Mouse (Mus musculus): ENCODE results near the gene Cdc34. TPM values are rescaled to one million over a fixed set of nuclear protein-coding genes. Genes with fewer than 3 reads are reported as not detected.

Gene Cdc34
- polyA plus RNA-seq (2012), result 540 and 646 TPM in 2 replicates

GRCm38 (mm10) chr10:79681591-79682245 lies at the start of gene Cdc34:
Cdc34 (plus strand) TSS chr10:79682195.
- no peak for TF ChIP-seq GATA1 (IDR thresholded peaks at IDR 0.05; ENCODE audit: low read length)

GRCm38 (mm10) chr10:79633006-79633777 lies 48.8 kb upstream of the Cdc34 start:
- no peak for TF ChIP-seq GATA1 (IDR thresholded peaks at IDR 0.05; ENCODE audit: low read length)

GRCm38 (mm10) chr10:79636287-79636686 lies 45.7 kb upstream of the Cdc34 start:
- no peak for TF ChIP-seq GATA1 (IDR thresholded peaks at IDR 0.05; ENCODE audit: low read length)

GRCm38 (mm10) chr10:79637128-79638110 lies 44.6 kb upstream of the Cdc34 start, which contains the start of gene Shc2:
Shc2 (minus strand) TSS chr10:79637918.
- TF ChIP-seq GATA1 (IDR thresholded peaks at IDR 0.05; ENCODE audit: low read length), result no peak

- no peak for TF ChIP-seq GATA1 (IDR thresholded peaks at IDR 0.05; ENCODE audit: low read length)
Observed at GRCm38 (mm10) chr10:79638486-79639204, 43.4 kb upstream of the Cdc34 start.

- TF ChIP-seq GATA1 (IDR thresholded peaks at IDR 0.05; ENCODE audit: low read length), result no peak
Observed at GRCm38 (mm10) chr10:79645711-79646110, 36.3 kb upstream of the Cdc34 start, which contains the start of gene Odf3l2. Odf3l2 (minus strand) TSS chr10:79645738.

- TF ChIP-seq GATA1 (IDR thresholded peaks at IDR 0.05; ENCODE audit: low read length), result no peak
Observed at GRCm38 (mm10) chr10:79649070-79649751, 32.8 kb upstream of the Cdc34 start.

- TF ChIP-seq GATA1 (IDR thresholded peaks at IDR 0.05; ENCODE audit: low read length), result no peak
Observed at GRCm38 (mm10) chr10:79652789-79653188, 29.2 kb upstream of the Cdc34 start.

- TF ChIP-seq GATA1 (IDR thresholded peaks at IDR 0.05; ENCODE audit: low read length), result no peak
Observed at GRCm38 (mm10) chr10:79654946-79655395, 27.0 kb upstream of the Cdc34 start.

GRCm38 (mm10) chr10:79658829-79659228 lies 23.2 kb upstream of the Cdc34 start:
- no peak for TF ChIP-seq GATA1 (IDR thresholded peaks at IDR 0.05; ENCODE audit: low read length)

- no peak for TF ChIP-seq GATA1 (IDR thresholded peaks at IDR 0.05; ENCODE audit: low read length)
Observed at GRCm38 (mm10) chr10:79660298-79660697, 21.7 kb upstream of the Cdc34 start.

GRCm38 (mm10) chr10:79661861-79662260 lies 20.1 kb upstream of the Cdc34 start:
- no peak for TF ChIP-seq GATA1 (IDR thresholded peaks at IDR 0.05; ENCODE audit: low read length)

- TF ChIP-seq GATA1 (IDR thresholded peaks at IDR 0.05; ENCODE audit: low read length), result no peak
Observed at GRCm38 (mm10) chr10:79664131-79664665, 17.8 kb upstream of the Cdc34 start, which contains the start of gene Madcam1. Madcam1 (plus strand) TSS chr10:79664559.

GRCm38 (mm10) chr10:79665051-79665450 lies 16.9 kb upstream of the Cdc34 start:
- no peak for TF ChIP-seq GATA1 (IDR thresholded peaks at IDR 0.05; ENCODE audit: low read length)

All from G1E-ER4 (cell line).